ENCODE assay signal across 10 mouse cellular contexts in the genomic region with DNA sequence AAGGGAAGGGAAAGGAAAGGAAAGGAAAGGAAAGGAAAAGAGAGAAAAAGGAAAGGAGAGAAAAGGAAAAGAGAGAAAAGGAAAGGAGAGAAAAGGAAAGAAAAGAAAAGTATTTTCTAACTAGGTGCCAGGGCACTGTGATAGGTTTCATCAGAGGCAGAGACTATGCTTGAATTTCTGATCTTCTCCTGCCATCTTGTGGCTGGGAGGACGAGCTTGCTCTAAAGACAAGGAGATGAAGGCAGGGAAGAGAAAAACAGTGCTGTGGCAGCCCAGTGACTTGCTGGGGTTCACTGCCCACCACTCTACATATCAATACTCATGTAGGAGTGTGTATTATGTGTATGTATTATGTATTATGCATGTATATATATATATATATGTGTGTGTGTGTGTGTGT. TPM values are rescaled to one million over a fixed set of nuclear protein-coding genes. Genes with fewer than 3 reads are reported as not detected.
DNase-seq lines count a peak whose midpoint lies in the region; ATAC-seq and TF ChIP-seq lines count a peak whose summit lies in the region.
"Had no signal": no experiment of that assay in that cellular context is flagged by ENCODE, and none has a peak within 500 bp of the region (broad histone marks: within the 10 kb centered on the region; RNA-seq: fewer than 3 reads in every experiment).

No protein-coding gene starts in this region.

- no peaks in the 10 kb centered on the region; the same call in 1 of the 2 replicates for H3K27me3 ChIP-seq in hindbrain, embryonic 12.5 days
- H3K27me3 ChIP-seq in hindbrain, embryonic 13.5 days, result peaks cover 2% of the 10 kb centered on the region; the same call in 1 of the 2 replicates
- H3K27me3 ChIP-seq in C2C12 (ENCODE audit: control insufficient read depth, insufficient read depth, insufficient read length) (no peaks in the 10 kb centered on the region), Patski (no peaks in the 10 kb centered on the region)
- H3K27me3 ChIP-seq in hindbrain, embryonic 15.5 days, result no peaks in the 10 kb centered on the region
- no peaks in the 10 kb centered on the region for H3K27me3 ChIP-seq in neural tube, embryonic 15.5 days (replicated peaks)
- H3K27me3 ChIP-seq: embryonic facial prominence, embryonic 13.5 days; liver, embryonic 13.5 days had no signal

- no peak for DNase-seq in Patski (ENCODE audit: low read depth, low spot score)
- no peak for DNase-seq in gastrocnemius, postnatal 10 days
- no peak for DNase-seq in left cerebral cortex, postnatal 10 days (ENCODE audit: extremely low spot score in 1 of 2, low spot score in 2 of 2)
- DNase-seq: liver, embryonic 13.5 days had no signal

- H3K36me3 ChIP-seq in hindbrain, embryonic 12.5 days, result no peaks in the 10 kb centered on the region
- H3K36me3 ChIP-seq in hindbrain, embryonic 13.5 days, result no peaks in the 10 kb centered on the region
- no peaks in the 10 kb centered on the region for H3K36me3 ChIP-seq in C2C12 (ENCODE audit: control insufficient read depth, insufficient read depth)
- H3K36me3 ChIP-seq in hindbrain, embryonic 15.5 days, result no peaks in the 10 kb centered on the region
- no peaks in the 10 kb centered on the region for H3K36me3 ChIP-seq in neural tube, embryonic 15.5 days
- H3K36me3 ChIP-seq: embryonic facial prominence, embryonic 13.5 days; liver, embryonic 13.5 days had no signal

- no peak overlapping the region for H3ac ChIP-seq in C2C12 (ENCODE audit: control insufficient read depth, insufficient read length, low read depth)

- no peak overlapping the region for H3K9ac ChIP-seq in hindbrain, embryonic 12.5 days
- H3K9ac ChIP-seq in hindbrain, embryonic 13.5 days, result no peak overlapping the region
- H3K9ac ChIP-seq in hindbrain, embryonic 15.5 days, result no peak overlapping the region
- H3K9ac ChIP-seq in neural tube, embryonic 15.5 days (replicated peaks), result no peak overlapping the region
- H3K9ac ChIP-seq: embryonic facial prominence, embryonic 13.5 days had no signal

- WGBS in hindbrain, embryonic 12.5 days, result 0% methylated on average over 1 of the region's 1 CpGs
- WGBS in hindbrain, embryonic 13.5 days, result 18% methylated on average over 1 of the region's 1 CpGs
- 14% methylated on average over 1 of the region's 1 CpGs for WGBS in hindbrain, embryonic 15.5 days
- 12% methylated on average over 1 of the region's 1 CpGs for WGBS in neural tube, embryonic 15.5 days

- CTCF ChIA-PET in Patski (lab: Charles Lee), result interaction anchor here (0.6 to 1.2 kb wide), 4 partner anchors 261 to 604 kb away, joined by 3 to 4 read pairs (median 4); no protein-coding TSS in a partner anchor

- no peak overlapping the region for H3K27ac ChIP-seq in hindbrain, embryonic 12.5 days
- no peak overlapping the region for H3K27ac ChIP-seq in hindbrain, embryonic 13.5 days
- H3K27ac ChIP-seq in hindbrain, embryonic 15.5 days (replicated peaks), result no peak overlapping the region
- H3K27ac ChIP-seq in neural tube, embryonic 15.5 days (replicated peaks), result no peak overlapping the region
- H3K27ac ChIP-seq: embryonic facial prominence, embryonic 13.5 days had no signal

- ATAC-seq in hindbrain, embryonic 12.5 days (ENCODE audit: low FRiP score), result peak; percentile 64; the same call in 1 of the 2 replicates
- no peak for ATAC-seq in hindbrain, embryonic 13.5 days (ENCODE audit: low FRiP score)
- peak; percentile 37 for ATAC-seq in Patski
- ATAC-seq in hindbrain, embryonic 15.5 days (ENCODE audit: low FRiP score, low read depth), result peak; percentile 30; the same call in 1 of the 2 replicates
- peak; percentile 75 for ATAC-seq in neural tube, embryonic 15.5 days (ENCODE audit: low FRiP score)

- H3K4me1 ChIP-seq in hindbrain, embryonic 12.5 days, result peaks cover 4% of the 10 kb centered on the region; the same call in 1 of the 2 replicates
- H3K4me1 ChIP-seq in hindbrain, embryonic 13.5 days (replicated peaks), result no peaks in the 10 kb centered on the region
- H3K4me1 ChIP-seq in hindbrain, embryonic 15.5 days (replicated peaks), result no peaks in the 10 kb centered on the region
- H3K4me1 ChIP-seq in neural tube, embryonic 15.5 days, result no peaks in the 10 kb centered on the region
- H3K4me1 ChIP-seq: embryonic facial prominence, embryonic 13.5 days had no signal

- intact Hi-C loops in left cerebral cortex, postnatal 10 days (cut with DNase I), result loop anchor here (5.0 to 10.0 kb wide), 2 partner anchors 603 to 780 kb away; a partner anchor contains a TSS

- no peak overlapping the region for H3K4me3 ChIP-seq in hindbrain, embryonic 12.5 days
- no peak overlapping the region for H3K4me3 ChIP-seq in hindbrain, embryonic 13.5 days
- H3K4me3 ChIP-seq in C2C12 (ENCODE audit: insufficient read depth, poor library complexity, severe bottlenecking), result no peak overlapping the region
- no peak overlapping the region for H3K4me3 ChIP-seq in hindbrain, embryonic 15.5 days
- no peak overlapping the region for H3K4me3 ChIP-seq in neural tube, embryonic 15.5 days (replicated peaks)
- H3K4me3 ChIP-seq: embryonic facial prominence, embryonic 13.5 days; liver, embryonic 13.5 days had no signal

- no peak overlapping the region for H3K4me2 ChIP-seq in hindbrain, embryonic 12.5 days (replicated peaks)
- no peak overlapping the region for H3K4me2 ChIP-seq in hindbrain, embryonic 13.5 days
- H3K4me2 ChIP-seq in hindbrain, embryonic 15.5 days, result no peak overlapping the region
- H3K4me2 ChIP-seq in neural tube, embryonic 15.5 days, result no peak overlapping the region
- H3K4me2 ChIP-seq: embryonic facial prominence, embryonic 13.5 days; liver, embryonic 13.5 days had no signal

- in situ Hi-C loops in Patski (cut with MboI; ENCODE audit: low pct_unique_long_range_greater_than_20kb), result loop anchor here (5.0 kb wide), 4 partner anchors 313 to 783 kb away; no protein-coding TSS in a partner anchor

- no peaks in the 10 kb centered on the region for H3K79me2 ChIP-seq in C2C12 (ENCODE audit: control insufficient read depth, insufficient read depth)

- no peaks in the 10 kb centered on the region for H3K9me3 ChIP-seq in hindbrain, embryonic 12.5 days (replicated peaks)
- H3K9me3 ChIP-seq in hindbrain, embryonic 13.5 days, result peaks cover 5% of the 10 kb centered on the region; the same call in 1 of the 2 replicates
- H3K9me3 ChIP-seq in hindbrain, embryonic 15.5 days, result no peaks in the 10 kb centered on the region
- no peaks in the 10 kb centered on the region for H3K9me3 ChIP-seq in neural tube, embryonic 15.5 days (replicated peaks)
- H3K9me3 ChIP-seq: liver, embryonic 13.5 days had no signal

- H3K79me3 ChIP-seq in C2C12 (ENCODE audit: low read depth), result no peaks in the 10 kb centered on the region

- TF ChIP-seq CTCF in C2C12 (IDR thresholded peaks at IDR 0.05; ENCODE audit: control insufficient read depth, insufficient read depth, insufficient read length), result peak; percentile 40
- peak; percentile 16 for TF ChIP-seq CTCF in Patski (IDR thresholded peaks at IDR 0.05)

- POLR2A ChIA-PET in Patski (lab: Charles Lee), result interaction anchor here (0.5 to 1.5 kb wide), 2 partner anchors 16 to 466 kb away, joined by 3 read pairs; no protein-coding TSS in a partner anchor

TF ChIP-seq in C2C12, 6 proteins besides CTCF, POLR2A, EP300 and RAD21:
- TF ChIP-seq MYOD1 (IDR thresholded peaks at IDR 0.05; ENCODE audit: control insufficient read depth, insufficient read length, low read depth) (no peak), MYOG (IDR thresholded peaks at IDR 0.05; ENCODE audit: control insufficient read depth, extremely low read depth, insufficient read length) (no peak), CEBPB (IDR thresholded peaks at IDR 0.05; ENCODE audit: low read depth) (no peak), MAX (IDR thresholded peaks at IDR 0.05) (no peak), USF1 (IDR thresholded peaks at IDR 0.05; ENCODE audit: low read depth) (no peak), FOSL1 (IDR thresholded peaks at IDR 0.05; ENCODE audit: insufficient read depth, low read length, poor library complexity, severe bottlenecking) (no peak)

RNA-seq across cellular contexts. Expression of a gene that starts 18.5 kb away (rescaled TPM):
- polyA plus RNA-seq in hindbrain, embryonic 12.5 days (2016; fragmentation: Nextera tagmentation; extraction: Ambion mirVana), result 4.2 and 5.0 TPM in 2 replicates
- 3.7 and 3.9 TPM in 2 replicates for polyA plus RNA-seq in hindbrain, embryonic 13.5 days (2015; fragmentation: Nextera tagmentation; extraction: Ambion mirVana)
- polyA plus RNA-seq in C2C12 (2012; fragmentation: generic; extraction: Trizol), result 4.8 TPM
- 17.6 TPM for polyA plus RNA-seq in Patski (2021)
- 4.4 and 4.8 TPM in 2 replicates for polyA plus RNA-seq in hindbrain, embryonic 15.5 days (2015; fragmentation: Nextera tagmentation; extraction: Ambion mirVana)
- 4.6 and 6.2 TPM in 2 replicates for polyA plus RNA-seq in neural tube, embryonic 15.5 days (2015; fragmentation: Nextera tagmentation; extraction: Ambion mirVana)
- total RNA-seq in gastrocnemius, postnatal 10 days (2021), result 10 to 100 TPM; 31.4 to 43.5 TPM
- total RNA-seq in left cerebral cortex, postnatal 10 days (2021), result 10 to 100 TPM; 40.0 to 46.8 TPM
